Mouse (Mus musculus) heart, postnatal 4 days (tissue): ENCODE measurements around the gene Cela2a. TPM values are rescaled to one million over a fixed set of nuclear protein-coding genes. Genes with fewer than 3 reads are reported as not detected.
"Not testable (repeated sequence)": the region's sequence is repeated elsewhere in the genome, so short reads cannot be mapped to it uniquely, and the experiment has no call there.

Source experiments
- DNase-seq: peaks from one replicate; pipeline ENCODE4 v3.0.0; 2021
- total RNA-seq, 2 experiments: library from RNA; stranded (reverse); gene quantifications; 2 replicates each; pipeline ENCODE4 v1.2.3; 2021

The Cela2a gene
- total RNA-seq, 2 experiments from 2014 or later, result not detected

GRCm38 (mm10) chr4:141796954-141797353 lies 29.0 kb downstream of the Cela2a start:
- DNase-seq, result no peak

GRCm38 (mm10) chr4:141796356-141796755 lies 29.6 kb downstream of the Cela2a start:
- peak; percentile 21 for DNase-seq

- no peak for DNase-seq
Observed at GRCm38 (mm10) chr4:141794152-141794535, 31.8 kb downstream of the Cela2a start.

DNA sequence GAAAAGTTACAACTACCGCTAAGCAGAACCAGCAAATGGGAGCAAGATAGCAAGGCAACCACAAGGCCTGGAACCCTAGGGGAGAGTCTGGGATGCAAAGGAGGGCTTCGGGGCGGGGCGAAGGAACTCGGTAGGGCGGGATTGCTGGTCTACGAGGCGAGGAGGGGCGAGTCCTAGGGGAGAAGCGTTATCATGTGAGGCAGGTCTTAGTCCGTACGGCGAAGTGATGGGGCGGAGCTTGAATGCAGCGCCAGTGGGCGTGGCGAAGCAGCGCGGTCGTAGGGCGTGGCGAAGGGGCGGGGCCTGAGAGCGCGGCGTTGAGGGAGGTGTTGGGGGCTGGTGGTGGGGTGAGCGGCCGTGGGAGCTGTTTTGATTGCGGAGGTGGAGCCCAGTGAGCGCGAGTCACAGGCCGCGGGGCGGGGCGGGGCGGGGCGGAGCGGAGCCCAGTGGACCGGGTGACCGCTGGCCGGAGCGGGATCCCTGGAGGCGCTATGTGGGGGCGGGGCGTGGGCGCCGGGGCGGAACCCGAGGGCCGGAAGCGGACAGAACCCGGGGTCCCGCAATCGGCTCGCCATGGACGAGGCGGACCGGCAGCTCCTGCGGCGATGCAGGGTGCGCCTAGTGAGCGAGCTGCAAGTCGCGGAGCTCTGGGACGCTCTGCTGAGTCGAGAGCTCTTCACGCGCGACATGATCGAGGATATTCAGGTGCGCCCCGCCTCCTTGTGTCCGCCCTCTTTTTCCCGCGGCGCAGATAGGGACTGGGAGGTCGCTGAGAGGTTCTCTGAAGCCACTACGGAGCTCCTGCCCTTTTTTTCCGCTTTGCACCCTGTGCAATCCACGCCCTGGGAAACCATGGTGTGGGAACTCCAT lies 32.4 kb downstream of the Cela2a start, which contains the start of gene Casp9:
Gene Casp9, plus strand, starts transcription at position 331 of the 870 bp plus-strand sequence.
- DNase-seq, result peak; percentile 99

- DNase-seq, result no peak
Observed at GRCm38 (mm10) chr4:141792554-141793281, 33.2 kb downstream of the Cela2a start.

- no peak for DNase-seq
Observed at GRCm38 (mm10) chr4:141791951-141792350, 34.0 kb downstream of the Cela2a start.

DNA sequence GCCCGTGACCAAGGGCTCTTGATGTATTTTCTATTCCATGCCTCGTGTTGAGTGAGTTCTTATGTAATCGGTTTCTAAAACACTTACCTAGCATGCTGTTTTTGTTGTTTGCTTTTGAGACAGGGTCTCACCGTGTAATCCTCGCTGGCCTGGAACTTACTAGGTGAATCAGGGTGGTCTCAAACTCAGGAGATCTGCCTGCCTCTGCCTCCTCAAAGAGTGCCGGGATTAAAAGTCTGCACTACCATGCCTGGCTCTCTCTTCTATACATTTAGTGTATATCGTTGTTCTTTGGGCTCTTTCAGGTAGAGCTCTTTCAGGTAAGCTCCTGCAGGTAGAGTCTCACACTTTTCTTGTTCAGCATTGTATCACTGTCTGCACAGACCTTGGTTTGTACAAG lies 34.5 kb downstream of the Cela2a start:
- DNase-seq, result no peak

DNA sequence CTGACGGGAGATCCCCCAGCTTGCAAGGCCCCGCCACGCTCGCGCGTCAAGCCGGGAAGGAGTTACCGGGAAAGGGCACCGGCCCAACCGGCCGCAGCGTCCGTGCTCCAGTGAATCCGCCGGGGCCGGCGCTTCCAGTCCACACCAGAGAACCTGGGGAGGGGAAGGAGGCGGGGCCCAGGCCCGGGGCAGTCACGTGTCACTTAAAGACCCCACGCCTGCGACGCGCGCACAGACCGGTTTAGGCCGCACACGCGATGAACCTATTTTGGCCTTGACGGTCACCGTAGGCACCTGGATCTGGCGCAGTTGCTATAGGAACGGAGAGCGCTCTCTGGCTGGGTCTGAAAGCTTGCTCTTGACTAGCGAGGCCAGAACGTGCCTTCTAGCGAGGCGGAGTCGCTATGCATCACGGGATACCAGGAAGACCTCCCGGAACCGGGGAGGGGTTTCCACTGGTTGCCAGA lies 35.4 kb downstream of the Cela2a start, which contains the start of gene Dnajc16:
Gene Dnajc16, minus strand, starts transcription at position 408 of the 467 bp plus-strand sequence.
- peak; percentile 97 for DNase-seq

DNA sequence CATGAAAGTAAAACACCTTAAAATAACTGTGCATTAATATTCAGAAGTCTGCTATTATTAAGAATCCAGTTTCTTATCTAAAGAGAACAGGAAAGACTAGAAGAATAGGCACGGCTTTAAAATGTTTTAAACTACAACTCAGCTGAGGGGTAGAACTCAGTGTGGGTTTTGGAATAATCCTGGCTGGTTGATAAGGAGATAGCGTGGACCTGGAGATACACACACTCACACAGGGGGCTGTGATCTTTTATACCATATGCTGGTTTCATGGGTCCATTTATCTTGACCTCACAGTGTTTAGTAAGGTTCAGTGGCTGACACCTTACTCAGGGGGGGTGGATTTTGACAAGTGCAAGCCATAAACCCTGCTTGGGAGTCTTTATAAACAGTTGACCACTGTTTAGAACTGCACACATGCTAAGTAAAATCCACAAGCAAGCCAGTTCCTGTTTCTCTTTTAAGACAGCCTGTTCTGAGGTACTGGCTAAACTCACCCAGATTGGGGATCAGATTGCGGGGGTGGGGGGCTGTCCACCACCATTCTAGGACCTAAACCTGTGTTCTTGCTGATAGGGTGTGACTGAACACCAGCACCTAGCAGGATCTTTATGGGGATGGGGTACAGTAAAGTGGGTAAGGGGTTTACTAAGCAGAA lies 36.3 kb downstream of the Cela2a start:
- no peak for DNase-seq

GRCm38 (mm10) chr4:141787462-141787861 lies 38.5 kb downstream of the Cela2a start:
- no peak for DNase-seq

DNA sequence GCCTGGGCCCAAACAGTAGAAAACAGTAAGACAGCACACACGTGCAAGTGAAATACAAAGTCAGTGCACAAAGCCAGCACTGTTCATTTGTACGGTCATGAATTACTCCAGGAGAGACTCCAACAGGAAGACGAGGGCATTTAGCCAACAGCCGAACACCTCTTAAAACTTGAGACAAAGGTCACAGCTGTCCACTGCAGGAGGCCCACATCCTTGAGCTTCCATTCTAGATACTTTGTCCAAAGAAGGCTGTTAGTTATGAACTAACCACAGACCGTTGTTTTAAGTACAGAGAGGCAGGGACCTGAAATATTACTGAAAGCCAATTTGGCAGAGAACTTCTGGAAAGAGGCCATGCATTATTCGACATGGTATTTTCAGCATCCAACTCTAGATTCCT lies 38.9 kb downstream of the Cela2a start:
- DNase-seq, result no peak

DNA sequence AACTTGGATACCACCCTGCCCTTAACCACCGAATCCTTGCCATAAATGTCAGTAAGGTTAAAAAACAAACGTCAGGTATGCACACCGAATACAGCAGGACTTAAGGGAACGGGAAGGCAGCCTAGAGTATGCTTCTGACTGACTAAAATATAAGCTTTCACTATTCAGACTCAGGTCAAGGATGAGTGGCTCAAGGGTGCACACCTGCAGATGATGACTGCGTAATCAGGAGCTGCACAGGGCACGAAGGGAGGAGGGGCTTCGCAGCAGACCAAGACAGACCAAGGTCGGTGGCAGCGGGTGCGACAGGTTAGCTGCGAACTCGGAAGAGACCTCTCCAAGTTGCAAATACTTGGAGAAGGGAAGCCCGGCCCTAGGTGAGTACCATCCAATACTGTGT lies 39.8 kb downstream of the Cela2a start:
- no peak for DNase-seq

- DNase-seq, result no peak
Observed at GRCm38 (mm10) chr4:141784835-141785234, 41.1 kb downstream of the Cela2a start.

- DNase-seq, result no peak
Observed at GRCm38 (mm10) chr4:141781201-141781985, 44.6 kb downstream of the Cela2a start.

DNA sequence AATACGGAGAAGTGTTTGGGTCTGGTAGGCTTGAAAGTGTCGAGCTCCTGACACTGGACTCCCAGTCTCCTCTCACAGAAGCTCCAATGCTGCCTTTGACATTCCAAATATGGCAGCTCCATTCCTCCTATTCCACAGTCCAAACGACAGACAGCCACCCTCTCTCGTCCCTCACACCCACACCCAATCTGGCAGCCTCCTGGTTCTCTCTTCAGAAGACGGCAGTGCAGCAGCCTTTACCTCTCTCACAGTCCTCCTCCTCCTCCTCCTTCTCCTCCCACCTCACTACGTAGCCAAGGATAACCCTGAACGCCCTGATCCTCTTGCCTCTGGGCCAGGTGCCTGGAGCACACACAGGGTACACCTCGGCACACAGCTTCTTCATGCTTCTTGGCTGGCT lies 46.1 kb downstream of the Cela2a start:
- DNase-seq, result no peak

GRCm38 (mm10) chr4:141773019-141773418 lies 52.9 kb downstream of the Cela2a start:
- not testable (repeated sequence) for DNase-seq

DNA sequence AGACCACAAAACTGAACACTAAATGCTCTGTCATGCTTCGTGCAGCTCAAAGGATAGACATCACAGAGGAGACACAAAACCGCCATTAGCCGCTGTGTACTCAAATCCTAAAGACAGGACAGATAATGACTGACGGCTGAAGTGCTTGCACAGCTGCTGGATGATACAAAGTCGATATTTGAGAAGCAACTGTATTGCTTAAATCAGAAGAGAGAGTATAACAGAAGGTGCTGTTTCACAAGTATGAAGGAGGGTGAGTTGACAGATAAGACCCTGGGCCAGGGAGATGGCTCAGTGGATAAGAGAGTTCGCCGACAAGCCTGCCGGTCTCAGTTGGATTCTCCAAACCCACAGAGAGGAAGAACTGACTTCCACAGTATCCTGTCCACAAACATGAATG lies 54.1 kb downstream of the Cela2a start:
- no peak for DNase-seq

DNA sequence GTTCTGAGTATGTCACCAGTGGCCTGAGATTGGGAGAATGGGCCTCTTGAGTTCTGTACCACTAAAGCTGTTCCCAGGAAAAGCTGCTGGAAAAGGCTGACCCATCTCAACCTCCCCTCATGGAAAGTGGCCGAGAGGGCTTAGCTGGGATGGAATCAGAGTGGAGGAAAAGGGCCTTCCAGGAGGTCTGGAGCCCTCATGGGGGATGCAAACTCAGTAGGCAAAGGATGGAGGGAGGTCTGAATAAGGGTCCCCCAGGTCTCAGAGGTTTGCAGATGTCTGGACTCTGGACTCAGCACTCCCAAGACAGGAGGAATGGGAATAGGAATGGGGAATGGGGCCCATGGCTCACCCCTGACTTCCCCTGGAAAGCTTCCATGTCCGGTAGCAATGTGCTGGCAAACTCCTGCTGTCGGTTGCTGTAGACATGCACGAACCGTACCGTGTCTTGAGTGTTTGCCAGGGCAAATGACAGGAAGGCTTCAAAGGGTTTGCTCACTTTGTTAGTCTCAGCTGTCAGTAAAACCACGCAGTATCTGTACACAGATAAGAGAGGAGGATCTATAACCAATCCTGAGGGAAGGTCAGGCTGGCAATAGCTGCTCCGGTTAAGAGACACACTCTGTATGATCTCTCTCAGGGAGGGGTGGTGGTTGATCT lies 56.3 kb downstream of the Cela2a start:
- DNase-seq, result peak; percentile 45

DNA sequence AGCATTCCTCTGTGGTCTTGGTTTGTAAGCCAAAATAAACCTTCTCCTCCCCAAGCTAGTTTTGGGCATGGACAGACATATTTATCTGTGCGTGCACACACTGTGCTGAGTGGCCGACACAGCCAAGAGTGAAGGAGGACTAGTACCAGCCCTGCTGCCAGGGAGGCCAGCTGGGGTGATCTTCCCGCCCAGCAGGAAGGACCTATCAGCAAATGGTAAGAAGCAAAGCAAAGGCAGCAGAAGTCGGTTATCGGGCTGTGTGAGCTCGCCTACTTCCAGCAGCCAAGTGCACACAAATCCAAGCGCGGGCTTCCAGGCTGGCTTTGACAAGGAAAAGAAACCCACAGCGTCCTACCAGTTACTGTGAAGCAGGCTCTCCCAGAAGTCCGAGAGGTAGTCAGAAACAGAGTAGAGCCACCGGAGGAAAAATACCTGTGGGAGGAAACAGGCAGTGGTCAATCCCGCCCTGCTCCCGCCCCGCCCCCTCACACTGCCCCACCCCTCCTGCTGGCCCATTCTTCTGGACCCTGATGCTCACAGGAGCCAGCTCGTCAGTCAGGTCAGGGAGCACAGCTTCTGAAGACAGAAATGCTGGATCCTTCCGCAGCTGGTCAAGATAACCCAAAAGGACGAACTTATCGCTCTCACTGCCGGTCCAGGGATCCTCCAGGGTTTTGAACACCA lies 58.5 kb downstream of the Cela2a start:
- peak; percentile 71 for DNase-seq

DNA sequence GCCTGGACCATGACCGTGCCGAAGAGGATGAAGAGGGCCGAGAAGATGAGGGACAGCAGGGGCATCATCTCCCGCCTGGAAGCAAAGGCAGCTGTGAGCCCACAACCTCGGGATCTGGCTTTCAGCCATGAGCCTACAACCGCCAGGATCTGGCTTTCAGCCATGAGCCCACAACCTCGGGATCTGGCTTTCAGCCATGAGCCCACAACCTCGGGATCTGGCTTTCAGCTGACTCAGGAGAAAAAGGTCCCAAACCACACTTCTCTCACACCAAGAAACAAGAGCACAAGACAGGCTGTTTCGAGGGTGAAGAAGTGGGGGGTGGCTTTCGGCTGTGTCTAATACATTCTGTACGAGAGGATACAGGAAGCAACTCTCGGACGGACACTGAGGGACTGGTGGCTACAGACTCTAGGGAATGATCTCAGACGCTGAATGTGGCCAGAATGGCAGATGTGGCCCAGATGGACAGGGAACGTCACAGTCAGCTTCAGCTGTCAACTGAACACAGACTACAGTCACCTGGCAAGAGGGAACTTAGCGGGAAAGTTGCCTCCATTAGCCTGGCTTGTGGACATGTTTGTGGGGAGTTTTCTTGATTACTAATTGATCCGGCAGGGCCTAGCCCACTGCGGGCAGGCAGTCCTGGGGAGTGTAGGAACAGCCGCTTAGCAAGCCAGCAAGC lies 59.1 kb downstream of the Cela2a start:
- peak; percentile 76 for DNase-seq
